Mouse (Mus musculus) heart, adult 2 months (tissue): Measurements from ENCODE around the gene Nfia.

Experiments used
- CTCF ChIP-seq: fragments of 200-600 bp; IDR thresholded peaks from 2 replicates; pipeline ENCODE4 v1.8.1; 2022; ENCODE audit warnings: antibody characterized with exemption, mild to moderate bottlenecking, moderate library complexity
- EP300 ChIP-seq: fragments of 200-500 bp; IDR thresholded peaks from 2 replicates; pipeline ENCODE4 v1.6.1; 2011; ENCODE audit warnings: low read depth, low read length, control low read depth; ENCODE audit not compliant: insufficient read depth
- POLR2A ChIP-seq: fragments of 200-500 bp; IDR thresholded peaks from 2 replicates; pipeline ENCODE4 v1.6.1; 2011; ENCODE audit warnings: mild to moderate bottlenecking, low read depth, low read length, control low read depth; ENCODE audit not compliant: insufficient read depth

DNA sequence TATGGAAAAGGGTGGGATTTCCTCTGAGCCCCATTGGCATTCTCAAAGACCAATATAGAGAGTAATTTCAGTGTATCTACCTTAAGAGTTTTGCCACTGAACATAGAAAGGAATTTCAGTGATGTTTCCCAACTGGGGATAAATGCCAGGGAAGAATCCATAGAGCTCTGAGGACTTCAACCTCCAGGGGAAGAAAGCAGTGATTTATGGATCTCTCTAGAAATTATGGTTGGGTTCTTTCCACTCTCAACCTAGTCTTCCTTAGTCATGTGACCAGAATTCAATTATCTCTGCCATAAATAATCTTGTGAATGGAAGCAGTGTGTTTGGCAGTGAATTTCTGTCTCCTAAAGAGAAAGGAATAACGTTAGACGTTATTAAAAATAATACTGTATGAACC is 85.0 kb downstream of the Nfia start:
- TF ChIP-seq POLR2A (no peak), CTCF (no peak), EP300 (no peak)
